Comparison of ENCODE assay signal across 13 mouse cellular contexts in genomic region chr1:154080505-154081380, GRCm38 (mm10).
A peak's percentile ranks its signal among the peaks of the same experiment; 100 is the strongest.
DNase-seq lines count a peak whose midpoint lies in the region; ATAC-seq and TF ChIP-seq lines count a peak whose summit lies in the region.
"Had no signal": no experiment of that assay in that cellular context is flagged by ENCODE, and none has a peak within 500 bp of the region (broad histone marks: within the 10 kb centered on the region; RNA-seq: fewer than 3 reads in every experiment).

No protein-coding gene starts in this region.

- no peak overlapping the region for H3K4me2 ChIP-seq in hindbrain, postnatal 0 days (ENCODE audit: low read depth, low read length)
- H3K4me2 ChIP-seq in hindbrain, embryonic 11.5 days (replicated peaks; ENCODE audit: low read depth, low read length), result no peak overlapping the region
- H3K4me2 ChIP-seq in intestine, postnatal 0 days (replicated peaks; ENCODE audit: low read depth), result no peak overlapping the region
- H3K4me2 ChIP-seq: embryonic facial prominence, embryonic 13.5 days; limb, embryonic 13.5 days had no signal

- ATAC-seq in hindbrain, postnatal 0 days, result no peak
- ATAC-seq in hindbrain, embryonic 11.5 days (ENCODE audit: low FRiP score), result no peak
- ATAC-seq in intestine, postnatal 0 days, result peak; percentile 82
- ATAC-seq in megakaryocyte, adult 5-6 weeks (ENCODE audit: poor library complexity, severe bottlenecking), result peak; percentile 41
- ATAC-seq in erythroblast, adult 5-6 weeks (replicated peaks; ENCODE audit: low FRiP score, poor library complexity, severe bottlenecking), result no peak
- ATAC-seq: CD4-positive, CD25-positive, alpha-beta regulatory T cell, adult 4 months had no signal

- TF ChIP-seq CTCF in hindbrain, postnatal 0 days (IDR thresholded peaks at IDR 0.05; ENCODE audit: low read depth), result no peak
- TF ChIP-seq CTCF in intestine, postnatal 0 days (IDR thresholded peaks at IDR 0.05; ENCODE audit: low read depth), result no peak

- in situ Hi-C loops in ES-E14 (cut with MboI; ENCODE audit: low sequenced_read_pairs in 2 of 2, unreplicated experiment in 2 of 2), result no loop called here

- 55% methylated on average over 10 of the region's 10 CpGs for WGBS in hindbrain, postnatal 0 days
- WGBS in hindbrain, embryonic 11.5 days, result 53% methylated on average over 10 of the region's 10 CpGs
- WGBS in intestine, postnatal 0 days, result 56% methylated on average over 10 of the region's 10 CpGs

- no peaks in the 10 kb centered on the region for H3K27me3 ChIP-seq in hindbrain, postnatal 0 days (ENCODE audit: insufficient read depth, low read length)
- no peaks in the 10 kb centered on the region for H3K27me3 ChIP-seq in hindbrain, embryonic 11.5 days (ENCODE audit: control insufficient read depth, insufficient read depth, low read length)
- no peaks in the 10 kb centered on the region for H3K27me3 ChIP-seq in intestine, postnatal 0 days (replicated peaks; ENCODE audit: control insufficient read depth, insufficient read depth, low read length)
- H3K27me3 ChIP-seq: embryonic facial prominence, embryonic 13.5 days; limb, embryonic 13.5 days had no signal

- H3K27ac ChIP-seq in hindbrain, postnatal 0 days, result no peak overlapping the region
- H3K27ac ChIP-seq in hindbrain, embryonic 11.5 days (ENCODE audit: low read depth, low read length), result no peak overlapping the region
- peak overlapping the region; percentile 97 for H3K27ac ChIP-seq in ES-E14 (ENCODE audit: insufficient read depth, low read depth, low read length, poor library complexity, severe bottlenecking)
- no peak overlapping the region for H3K27ac ChIP-seq in intestine, postnatal 0 days (ENCODE audit: low read depth, low read length)
- H3K27ac ChIP-seq: embryonic facial prominence, embryonic 13.5 days; limb, embryonic 13.5 days had no signal

- H3K4me1 ChIP-seq in hindbrain, postnatal 0 days (ENCODE audit: insufficient read depth, low read length), result no peaks in the 10 kb centered on the region
- H3K4me1 ChIP-seq in hindbrain, embryonic 11.5 days (replicated peaks; ENCODE audit: control insufficient read depth, insufficient read depth, low read length), result no peaks in the 10 kb centered on the region
- H3K4me1 ChIP-seq in ES-E14 (ENCODE audit: control insufficient read depth in 2 of 2, insufficient read depth in 2 of 2, low read length in 2 of 2, poor library complexity in 1 of 2), result peaks cover 3 to 25% of the 10 kb centered on the region in 2 experiments; a peak in 3 of 4 replicates
- 0 out of 2 replicates have a peak, but pooled peaks cover 2% of the 10 kb centered on the region for H3K4me1 ChIP-seq in intestine, postnatal 0 days (replicated peaks; ENCODE audit: control insufficient read depth, insufficient read depth, low read length)
- H3K4me1 ChIP-seq: embryonic facial prominence, embryonic 13.5 days had no signal

- H3K9me3 ChIP-seq in hindbrain, postnatal 0 days (ENCODE audit: low read length), result no peaks in the 10 kb centered on the region
- H3K9me3 ChIP-seq in hindbrain, embryonic 11.5 days (ENCODE audit: control insufficient read depth, low read length), result no peaks in the 10 kb centered on the region
- H3K9me3 ChIP-seq in ES-E14 (ENCODE audit: control insufficient read depth, insufficient read depth, low read depth, low read length), result no peaks in the 10 kb centered on the region
- H3K9me3 ChIP-seq in intestine, postnatal 0 days (ENCODE audit: control insufficient read depth), result no peaks in the 10 kb centered on the region
- H3K9me3 ChIP-seq: embryonic facial prominence, embryonic 13.5 days; limb, embryonic 13.5 days had no signal

- no peaks in the 10 kb centered on the region for H3K36me3 ChIP-seq in hindbrain, postnatal 0 days (ENCODE audit: insufficient read depth, low read length)
- H3K36me3 ChIP-seq in hindbrain, embryonic 11.5 days (ENCODE audit: control insufficient read depth, insufficient read depth, low read length), result no peaks in the 10 kb centered on the region
- no peaks in the 10 kb centered on the region for H3K36me3 ChIP-seq in ES-E14 (ENCODE audit: control insufficient read depth, insufficient read depth, low read length, poor library complexity, severe bottlenecking)
- no peaks in the 10 kb centered on the region for H3K36me3 ChIP-seq in intestine, postnatal 0 days (ENCODE audit: control insufficient read depth, insufficient read depth)
- H3K36me3 ChIP-seq: embryonic facial prominence, embryonic 13.5 days; limb, embryonic 13.5 days had no signal

- H3K4me3 ChIP-seq in hindbrain, postnatal 0 days (ENCODE audit: low read length), result no peak overlapping the region
- H3K4me3 ChIP-seq in hindbrain, embryonic 11.5 days (ENCODE audit: low read depth, low read length), result no peak overlapping the region
- H3K4me3 ChIP-seq in ES-E14 (ENCODE audit: insufficient read depth in 1 of 2, low read depth in 1 of 2, low read length in 2 of 2, poor library complexity in 1 of 2, severe bottlenecking in 1 of 2), result peak overlapping the region in 1 of 2 experiments; percentile 38; a peak in 2 of 4 replicates
- H3K4me3 ChIP-seq in intestine, postnatal 0 days (ENCODE audit: low read depth, low read length), result no peak overlapping the region
- H3K4me3 ChIP-seq: embryonic facial prominence, embryonic 13.5 days; limb, embryonic 13.5 days had no signal

- no peak overlapping the region for H3K9ac ChIP-seq in hindbrain, postnatal 0 days (replicated peaks; ENCODE audit: low read length)
- H3K9ac ChIP-seq in hindbrain, embryonic 11.5 days (ENCODE audit: low read depth, low read length), result no peak overlapping the region
- peak overlapping the region; percentile 38; the same call in 1 of the 2 replicates for H3K9ac ChIP-seq in ES-E14 (ENCODE audit: insufficient read depth, low read depth, low read length, poor library complexity, severe bottlenecking)
- H3K9ac ChIP-seq in intestine, postnatal 0 days (ENCODE audit: low read depth, low read length), result no peak overlapping the region
- H3K9ac ChIP-seq: embryonic facial prominence, embryonic 13.5 days; limb, embryonic 13.5 days had no signal

- peak; percentile 2 for DNase-seq in hindbrain, postnatal 0 days (ENCODE audit: low spot score)
- no peak for DNase-seq in hindbrain, embryonic 11.5 days (ENCODE audit: low spot score)
- DNase-seq in ES-E14 (ENCODE audit: low read depth, low spot score), result peak; percentile 95
- no peak for DNase-seq in adrenal gland, postnatal 25 days
- DNase-seq in urinary bladder, postnatal 10 days (ENCODE audit: low spot score), result no peak
- DNase-seq: cerebellum, adult 11-12 months; heart, postnatal 36 days had no signal

TF ChIP-seq in ES-E14, 5 proteins besides CTCF, POLR2A, EP300 and RAD21:
- TF ChIP-seq ZNF384 (IDR thresholded peaks at IDR 0.05; ENCODE audit: low read depth, low read length) (no peak), ZC3H11A (IDR thresholded peaks at IDR 0.05; ENCODE audit: borderline replicate concordance, low read depth, low read length) (no peak), CHD2 (IDR thresholded peaks at IDR 0.05; ENCODE audit: low read depth, low read length) (no peak), MAFK (IDR thresholded peaks at IDR 0.05; ENCODE audit: insufficient read depth, low read depth, low read length) (no peak), HCFC1 (IDR thresholded peaks at IDR 0.05; ENCODE audit: borderline replicate concordance, insufficient read depth, low read length) (no peak)

Comparison
In these comparisons a context has a peak if more than half of its experiments do, and no peak if none do; other contexts are left out.
1. DNase-seq: peak in hindbrain, postnatal 0 days (single experiment) and ES-E14 (single experiment); none in hindbrain, embryonic 11.5 days (single experiment), adrenal gland, postnatal 25 days (single experiment) and urinary bladder, postnatal 10 days (single experiment).
2. ATAC-seq: peak in intestine, postnatal 0 days (single experiment) and megakaryocyte, adult 5-6 weeks (single experiment); none in hindbrain, postnatal 0 days (single experiment), hindbrain, embryonic 11.5 days (single experiment) and erythroblast, adult 5-6 weeks (single experiment).